Mouse (Mus musculus) bone marrow macrophage, adult 2 months (primary cell): ENCODE measurements around the gene Macrod2.

Experiments
- CTCF ChIP-seq: IDR thresholded peaks from 2 replicates; pipeline ENCODE4 v1.5.1; 2012; ENCODE audit warnings: low read depth, mild to moderate bottlenecking, low read length, moderate library complexity
- POLR2A ChIP-seq: IDR thresholded peaks from 2 replicates; pipeline ENCODE4 v1.6.1; 2012; ENCODE audit warnings: mild to moderate bottlenecking, low read depth, low read length, borderline replicate concordance

DNA sequence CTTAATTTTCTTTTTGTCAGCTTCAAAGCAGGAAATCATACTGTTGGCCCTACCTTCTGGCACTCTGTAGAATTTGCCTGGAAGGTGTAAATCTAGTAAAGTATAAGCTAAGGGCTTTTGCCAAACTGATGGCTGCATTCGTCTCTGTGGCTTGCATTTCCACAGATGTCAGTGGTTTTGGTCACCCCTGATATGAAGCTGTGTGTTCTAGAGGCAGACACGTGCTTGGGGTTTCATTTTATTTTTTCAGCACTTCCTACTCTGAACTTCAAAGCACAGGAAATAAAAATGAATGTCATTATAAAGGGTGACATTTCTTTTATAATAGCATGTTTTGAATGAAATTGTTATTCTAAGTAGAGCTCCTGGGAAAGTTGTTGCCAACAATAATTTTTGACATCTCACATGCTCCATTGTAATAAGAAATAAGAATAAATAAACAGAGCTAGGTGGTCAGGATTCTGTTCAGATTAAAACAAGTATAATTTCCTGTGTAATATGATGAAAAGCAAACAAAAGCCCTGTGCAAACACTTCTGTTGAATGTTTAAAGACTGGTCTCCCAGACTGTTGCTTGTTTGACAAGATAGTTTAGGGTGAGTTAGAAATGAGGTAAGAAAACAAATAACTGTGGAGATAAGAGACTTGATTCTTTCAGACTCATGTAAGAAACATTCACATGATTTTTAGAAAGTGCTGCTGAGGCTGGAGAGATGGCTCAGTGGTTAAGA, 424.4 kb downstream of the Macrod2 start:
- TF ChIP-seq POLR2A (no peak), CTCF (no peak)
